Mouse (Mus musculus): ENCODE measurements around the gene Hoxa10.

Hoxa10 gene

GRCm38 (mm10) chr6:52240389-52241000 lies at the start of gene Hoxa10:
Gene Hoxa10, minus strand, starts transcription at chr6:52240854.
- peak; percentile 79 for DNase-seq (ENCODE audit: low read depth, low spot score)

GRCm38 (mm10) chr6:52290186-52290585 lies 49.5 kb upstream of the Hoxa10 start:
- DNase-seq (ENCODE audit: low read depth, low spot score), result no peak

GRCm38 (mm10) chr6:52283896-52284295 lies 43.2 kb upstream of the Hoxa10 start:
- DNase-seq (ENCODE audit: low read depth, low spot score), result no peak

GRCm38 (mm10) chr6:52281084-52281483 lies 40.4 kb upstream of the Hoxa10 start:
- no peak for DNase-seq (ENCODE audit: low read depth, low spot score)

GRCm38 (mm10) chr6:52276920-52277319 lies 36.3 kb upstream of the Hoxa10 start:
- no peak for DNase-seq (ENCODE audit: low read depth, low spot score)

- no peak for DNase-seq (ENCODE audit: low read depth, low spot score)
These were observed 35.7 kb upstream of the Hoxa10 start for GRCm38 (mm10) chr6:52276382-52276781.

GRCm38 (mm10) chr6:52275563-52276280 lies 35.1 kb upstream of the Hoxa10 start:
- no peak for DNase-seq (ENCODE audit: low read depth, low spot score)

GRCm38 (mm10) chr6:52274576-52274975 lies 33.9 kb upstream of the Hoxa10 start:
- no peak for DNase-seq (ENCODE audit: low read depth, low spot score)

- DNase-seq (ENCODE audit: low read depth, low spot score), result no peak
These were observed 33.1 kb upstream of the Hoxa10 start for GRCm38 (mm10) chr6:52273656-52274280.

GRCm38 (mm10) chr6:52272766-52273655 lies 32.4 kb upstream of the Hoxa10 start:
- no peak for DNase-seq (ENCODE audit: low read depth, low spot score)

GRCm38 (mm10) chr6:52270494-52271480 lies 30.1 kb upstream of the Hoxa10 start:
- no peak for DNase-seq (ENCODE audit: low read depth, low spot score)

- no peak for DNase-seq (ENCODE audit: low read depth, low spot score)
These were observed 28.1 kb upstream of the Hoxa10 start for GRCm38 (mm10) chr6:52268756-52269155.

- no peak for DNase-seq (ENCODE audit: low read depth, low spot score)
These were observed 27.7 kb upstream of the Hoxa10 start for GRCm38 (mm10) chr6:52268341-52268740.

GRCm38 (mm10) chr6:52267691-52268090 lies 27.0 kb upstream of the Hoxa10 start:
- DNase-seq (ENCODE audit: low read depth, low spot score), result no peak

GRCm38 (mm10) chr6:52267221-52267620 lies 26.6 kb upstream of the Hoxa10 start:
- DNase-seq (ENCODE audit: low read depth, low spot score), result no peak

- no peak for DNase-seq (ENCODE audit: low read depth, low spot score)
These were observed 26.0 kb upstream of the Hoxa10 start for GRCm38 (mm10) chr6:52266666-52266985.

- DNase-seq (ENCODE audit: low read depth, low spot score), result no peak
These were observed 25.4 kb upstream of the Hoxa10 start for GRCm38 (mm10) chr6:52265913-52266665.

- DNase-seq (ENCODE audit: low read depth, low spot score), result no peak
These were observed 24.8 kb upstream of the Hoxa10 start for GRCm38 (mm10) chr6:52265306-52265912.

- no peak for DNase-seq (ENCODE audit: low read depth, low spot score)
These were observed 23.6 kb upstream of the Hoxa10 start for GRCm38 (mm10) chr6:52264106-52264790.

Data from CD4-positive helper T cell, adult 2 months (primary cell).